Mouse (Mus musculus): ENCODE data around the gene Bbx. TPM values are rescaled to one million over a fixed set of nuclear protein-coding genes. Genes with fewer than 3 reads are reported as not detected.

Bbx gene
- polyA plus RNA-seq, 1 experiment = 0.89 TPM

DNA sequence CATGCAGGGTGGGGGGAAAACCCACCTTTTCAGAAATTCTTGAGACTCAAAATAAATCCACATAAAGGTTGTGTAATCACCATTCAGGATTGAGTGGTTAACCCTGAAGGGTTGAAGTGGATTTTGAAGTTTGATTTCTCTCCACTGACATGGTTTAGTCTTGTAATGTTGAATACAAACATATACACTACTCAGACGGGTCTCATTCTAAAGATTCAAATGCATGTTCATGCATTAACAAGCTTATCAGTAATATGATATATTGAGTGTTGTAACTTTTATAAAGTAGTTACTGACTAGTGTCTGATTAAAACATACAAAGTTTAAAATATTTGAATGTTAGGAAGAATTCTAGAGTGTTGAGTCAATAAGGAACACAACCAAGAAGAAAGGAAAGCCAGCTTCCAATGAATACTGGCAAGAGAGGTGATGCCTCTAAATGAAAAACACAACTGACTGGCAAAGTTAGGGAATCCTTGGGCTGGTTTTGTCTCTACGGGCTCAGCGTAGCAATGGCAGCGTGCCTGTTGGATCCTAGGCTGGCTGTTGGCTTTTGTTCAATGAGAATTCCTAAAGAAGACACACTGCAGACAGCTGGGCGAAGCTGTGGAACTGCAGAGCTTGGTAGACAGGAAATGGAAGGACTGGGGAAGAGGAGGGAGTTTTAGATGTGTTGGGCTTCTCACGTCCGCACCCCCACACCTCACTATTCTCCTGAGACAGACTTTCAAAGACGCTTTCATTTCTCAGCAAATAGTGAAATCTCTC is 211.3 kb downstream of the Bbx start:
- TF ChIP-seq FLI1 (IDR thresholded peaks at IDR 0.05; ENCODE audit: low read length) (no peak), GATA1 (IDR thresholded peaks at IDR 0.05; ENCODE audit: borderline replicate concordance, low read length) (no peak)
- H3K9me3 ChIP-seq = no peaks in the 10 kb centered on the region
- H3K4me3 ChIP-seq (replicated peaks) = no peak overlapping the region
- peaks cover under 1% of the 10 kb centered on the region; the same call in 1 of the 2 replicates for H3K4me1 ChIP-seq
- H3K36me3 ChIP-seq (replicated peaks; ENCODE audit: low read length) = peaks cover 65% of the 10 kb centered on the region
- H3K27me3 ChIP-seq (replicated peaks) = no peaks in the 10 kb centered on the region

DNA sequence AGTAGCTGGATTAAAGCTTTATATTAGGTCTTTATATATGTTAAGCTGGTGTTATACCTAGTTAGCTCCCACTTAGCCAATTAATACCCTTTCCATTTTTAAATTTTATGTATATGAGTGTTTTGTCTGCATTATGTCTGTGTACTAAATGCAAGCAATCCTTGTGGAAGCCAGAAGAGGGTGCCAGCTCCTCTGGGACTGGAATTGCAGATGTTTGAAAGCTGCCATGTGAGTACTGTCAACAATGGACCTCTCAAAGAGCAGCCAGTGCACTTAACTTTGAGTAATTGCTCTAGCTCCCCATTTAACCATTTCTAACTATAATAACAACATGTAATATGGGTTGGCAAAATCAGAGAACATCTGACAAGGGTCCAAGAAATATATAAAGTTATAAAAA is 215.1 kb downstream of the Bbx start:
- no peaks in the 10 kb centered on the region for H3K27me3 ChIP-seq (replicated peaks)
- H3K36me3 ChIP-seq (replicated peaks; ENCODE audit: low read length) = peaks cover 53% of the 10 kb centered on the region
- no peaks in the 10 kb centered on the region for H3K9me3 ChIP-seq
- no peak overlapping the region for H3K4me3 ChIP-seq (replicated peaks)
- H3K4me1 ChIP-seq = peaks cover 4% of the 10 kb centered on the region; the same call in 1 of the 2 replicates
- TF ChIP-seq FLI1 (IDR thresholded peaks at IDR 0.05; ENCODE audit: low read length) (no peak), GATA1 (IDR thresholded peaks at IDR 0.05; ENCODE audit: borderline replicate concordance, low read length) (no peak)

DNA sequence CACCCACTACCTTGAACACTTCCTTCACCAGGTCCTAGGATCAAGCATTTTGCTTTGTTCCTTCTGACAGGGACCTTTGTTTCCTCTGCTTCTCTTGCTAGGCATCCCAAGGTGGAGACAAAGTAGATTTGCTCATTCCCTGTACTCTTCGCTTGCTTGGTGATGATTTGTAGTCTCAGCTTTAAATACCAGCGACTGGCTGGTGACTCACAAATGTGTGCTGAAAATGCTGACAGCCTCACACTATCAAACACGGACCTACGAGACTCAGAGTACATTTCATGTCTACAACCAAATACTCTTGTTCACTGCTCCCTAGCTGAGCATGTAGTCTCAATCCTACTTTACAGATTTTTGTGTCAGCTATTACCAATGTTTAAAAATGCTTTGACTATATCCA is 220.5 kb downstream of the Bbx start:
- H3K27me3 ChIP-seq (replicated peaks) = no peaks in the 10 kb centered on the region
- H3K4me1 ChIP-seq = peaks cover 4% of the 10 kb centered on the region
- TF ChIP-seq GATA1 (IDR thresholded peaks at IDR 0.05; ENCODE audit: borderline replicate concordance, low read length) = no peak
- no peak for TF ChIP-seq FLI1 (IDR thresholded peaks at IDR 0.05; ENCODE audit: low read length)
- no peak overlapping the region for H3K4me3 ChIP-seq (replicated peaks)
- peaks cover 62% of the 10 kb centered on the region for H3K36me3 ChIP-seq (replicated peaks; ENCODE audit: low read length)
- H3K9me3 ChIP-seq = no peaks in the 10 kb centered on the region

DNA sequence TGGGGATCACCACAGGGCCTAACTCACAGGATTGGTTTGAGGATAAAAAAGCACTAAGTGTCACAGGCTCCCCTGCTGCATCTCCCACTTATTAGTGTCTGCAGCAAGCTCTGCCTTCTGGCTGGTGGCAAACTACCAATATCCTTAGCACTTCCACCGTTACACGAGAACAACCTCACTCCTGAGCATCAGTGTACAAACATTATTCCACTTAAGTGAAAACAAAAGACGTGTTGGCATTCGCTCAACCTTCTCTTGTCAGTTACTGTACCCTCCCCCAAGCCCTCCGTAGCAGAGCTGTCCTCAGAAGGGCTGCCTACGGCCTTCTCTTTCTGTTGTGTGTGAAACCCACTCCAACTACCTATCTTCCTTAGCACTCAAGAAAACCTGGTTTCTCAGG is 221.0 kb downstream of the Bbx start:
- Histone ChIP-seq H3K4me1 (peaks cover 4% of the 10 kb centered on the region), H3K27me3 (replicated peaks) (no peaks in the 10 kb centered on the region), H3K9me3 (no peaks in the 10 kb centered on the region), H3K4me3 (replicated peaks) (no peak overlapping the region), H3K36me3 (replicated peaks; ENCODE audit: low read length) (peaks cover 63% of the 10 kb centered on the region)
- TF ChIP-seq GATA1 (IDR thresholded peaks at IDR 0.05; ENCODE audit: borderline replicate concordance, low read length) (no peak), FLI1 (IDR thresholded peaks at IDR 0.05; ENCODE audit: low read length) (no peak)

DNA sequence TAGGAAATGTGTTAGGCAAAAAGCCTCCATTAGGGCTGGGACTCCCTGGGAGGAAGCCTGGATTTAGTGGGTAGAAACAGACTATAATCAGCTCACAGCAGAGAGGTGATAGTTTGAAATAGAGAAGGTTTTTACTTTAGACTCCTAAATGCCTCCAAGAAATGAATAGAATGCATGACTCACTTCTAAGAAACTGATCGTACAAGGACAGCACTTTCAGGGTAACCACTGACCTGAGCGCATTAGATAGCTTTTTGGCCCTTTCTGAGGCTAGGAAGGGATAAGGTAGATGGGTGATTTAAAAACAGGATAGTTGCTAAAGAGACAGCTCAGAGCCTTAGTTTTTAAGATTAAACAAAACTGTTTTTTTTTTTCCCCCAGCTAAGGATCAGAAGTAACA is 221.4 kb downstream of the Bbx start:
- TF ChIP-seq GATA1 (IDR thresholded peaks at IDR 0.05; ENCODE audit: borderline replicate concordance, low read length) (no peak), FLI1 (IDR thresholded peaks at IDR 0.05; ENCODE audit: low read length) (no peak)
- H3K27me3 ChIP-seq (replicated peaks) = no peaks in the 10 kb centered on the region
- no peak overlapping the region for H3K4me3 ChIP-seq (replicated peaks)
- H3K9me3 ChIP-seq = no peaks in the 10 kb centered on the region
- peaks cover 6% of the 10 kb centered on the region for H3K4me1 ChIP-seq
- H3K36me3 ChIP-seq (replicated peaks; ENCODE audit: low read length) = peaks cover 64% of the 10 kb centered on the region

DNA sequence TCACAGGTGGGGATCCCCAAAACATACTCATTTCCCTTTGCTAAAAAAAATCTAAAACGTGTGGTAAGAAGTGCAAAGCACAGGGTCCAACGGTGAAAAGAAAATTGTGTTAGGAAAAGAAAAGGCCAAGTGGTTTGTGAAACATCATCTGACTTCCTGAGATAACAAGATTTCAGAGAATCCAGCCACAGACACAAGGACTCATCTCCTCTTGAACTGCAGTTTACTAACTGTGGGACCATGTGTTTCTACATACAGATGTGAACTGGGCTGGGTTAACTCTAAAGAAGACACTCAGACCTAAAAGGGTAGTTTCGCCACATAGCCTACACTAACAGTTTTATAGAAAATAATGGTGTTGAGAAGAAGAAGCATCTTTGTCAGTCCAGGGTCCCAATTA is 227.2 kb downstream of the Bbx start:
- H3K4me3 ChIP-seq (replicated peaks) = no peak overlapping the region
- peaks cover 6% of the 10 kb centered on the region for H3K9me3 ChIP-seq
- no peaks in the 10 kb centered on the region for H3K27me3 ChIP-seq (replicated peaks)
- TF ChIP-seq FLI1 (IDR thresholded peaks at IDR 0.05; ENCODE audit: low read length) (no peak), GATA1 (IDR thresholded peaks at IDR 0.05; ENCODE audit: borderline replicate concordance, low read length) (no peak)
- peaks cover 23% of the 10 kb centered on the region for H3K4me1 ChIP-seq
- H3K36me3 ChIP-seq (replicated peaks; ENCODE audit: low read length) = peaks cover 72% of the 10 kb centered on the region

DNA sequence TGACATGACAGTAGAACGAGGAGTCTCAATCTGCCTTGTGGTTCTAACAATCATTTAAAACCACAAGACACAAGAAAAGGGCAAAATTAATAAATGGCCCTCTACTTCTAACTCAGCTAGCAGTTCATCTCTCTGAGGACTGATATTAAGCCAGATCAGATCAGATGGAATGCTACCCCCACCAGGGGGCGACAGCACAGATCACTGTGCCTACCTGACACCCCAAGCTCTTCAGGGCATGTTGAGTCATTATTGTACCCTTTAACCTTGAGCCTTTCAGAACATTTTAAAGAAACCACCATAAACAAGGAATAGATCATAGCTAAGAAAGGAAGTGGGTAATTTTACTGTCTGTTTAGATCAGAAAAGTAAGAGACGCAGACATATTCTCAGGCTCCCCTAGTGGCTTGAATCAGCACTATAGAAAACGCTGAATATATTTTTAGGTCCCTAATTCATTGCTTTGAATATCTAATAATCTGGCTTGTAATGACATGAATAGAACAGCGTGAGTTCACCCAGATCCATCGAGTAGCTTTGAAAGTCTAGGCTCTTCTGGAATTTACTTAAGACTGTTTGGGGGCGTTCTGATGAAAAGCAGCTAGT is 230.5 kb downstream of the Bbx start:
- peaks cover 23% of the 10 kb centered on the region for H3K4me1 ChIP-seq
- no peak overlapping the region for H3K4me3 ChIP-seq (replicated peaks)
- TF ChIP-seq GATA1 (IDR thresholded peaks at IDR 0.05; ENCODE audit: borderline replicate concordance, low read length) (no peak), FLI1 (IDR thresholded peaks at IDR 0.05; ENCODE audit: low read length) (no peak)
- H3K9me3 ChIP-seq = peaks cover 7% of the 10 kb centered on the region
- no peaks in the 10 kb centered on the region for H3K27me3 ChIP-seq (replicated peaks)
- H3K36me3 ChIP-seq (replicated peaks; ENCODE audit: low read length) = peaks cover 77% of the 10 kb centered on the region

DNA sequence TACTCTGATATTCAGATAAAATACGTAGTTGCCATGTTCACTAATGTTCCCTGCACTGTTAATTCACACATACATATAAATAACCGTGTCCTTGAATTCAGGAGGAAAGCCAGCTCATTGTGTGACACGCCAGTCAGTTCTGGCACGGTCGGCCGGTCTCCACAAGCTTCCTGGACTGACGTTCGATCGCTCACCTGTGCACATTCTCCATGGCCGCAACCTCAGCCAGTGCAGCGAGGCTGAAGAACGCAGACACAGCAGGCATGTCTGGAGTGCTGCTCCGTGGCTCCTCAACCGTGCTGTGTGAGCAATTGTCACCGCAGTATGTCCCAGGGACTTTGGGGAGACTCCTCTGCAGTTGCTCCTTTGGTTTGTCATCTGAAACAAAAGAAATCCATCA is 232.0 kb downstream of the Bbx start:
- Histone ChIP-seq H3K36me3 (replicated peaks; ENCODE audit: low read length) (peaks cover 77% of the 10 kb centered on the region), H3K9me3 (peaks cover 7% of the 10 kb centered on the region), H3K4me3 (replicated peaks) (peak overlapping the region; percentile 47), H3K4me1 (peaks cover 14% of the 10 kb centered on the region), H3K27me3 (replicated peaks) (no peaks in the 10 kb centered on the region)
- TF ChIP-seq FLI1 (IDR thresholded peaks at IDR 0.05; ENCODE audit: low read length) (no peak), GATA1 (IDR thresholded peaks at IDR 0.05; ENCODE audit: borderline replicate concordance, low read length) (no peak)

DNA sequence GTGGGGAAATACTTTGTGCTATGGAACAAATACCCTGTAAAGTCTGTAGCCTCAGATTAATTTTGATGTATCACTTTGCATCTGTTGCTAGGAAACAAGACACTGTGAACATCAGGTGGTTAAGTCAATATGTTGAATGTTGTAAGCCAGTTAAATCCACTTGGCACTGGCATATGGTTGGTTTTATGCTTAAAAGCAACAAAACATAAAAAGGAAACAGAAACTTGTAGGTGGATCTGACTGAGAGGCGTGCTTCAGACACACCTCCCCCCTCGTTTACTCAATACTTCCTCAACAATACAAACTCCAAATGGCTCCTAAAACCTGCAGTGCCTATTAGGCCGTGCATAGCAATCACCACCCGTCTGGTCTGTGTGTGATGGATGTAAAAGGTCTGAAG is 236.1 kb downstream of the Bbx start:
- no peaks in the 10 kb centered on the region for H3K27me3 ChIP-seq (replicated peaks)
- peaks cover 77% of the 10 kb centered on the region for H3K36me3 ChIP-seq (replicated peaks; ENCODE audit: low read length)
- H3K4me3 ChIP-seq (replicated peaks) = no peak overlapping the region
- TF ChIP-seq FLI1 (IDR thresholded peaks at IDR 0.05; ENCODE audit: low read length) (no peak), GATA1 (IDR thresholded peaks at IDR 0.05; ENCODE audit: borderline replicate concordance, low read length) (no peak)
- no peaks in the 10 kb centered on the region for H3K4me1 ChIP-seq
- peaks cover 7% of the 10 kb centered on the region for H3K9me3 ChIP-seq

DNA sequence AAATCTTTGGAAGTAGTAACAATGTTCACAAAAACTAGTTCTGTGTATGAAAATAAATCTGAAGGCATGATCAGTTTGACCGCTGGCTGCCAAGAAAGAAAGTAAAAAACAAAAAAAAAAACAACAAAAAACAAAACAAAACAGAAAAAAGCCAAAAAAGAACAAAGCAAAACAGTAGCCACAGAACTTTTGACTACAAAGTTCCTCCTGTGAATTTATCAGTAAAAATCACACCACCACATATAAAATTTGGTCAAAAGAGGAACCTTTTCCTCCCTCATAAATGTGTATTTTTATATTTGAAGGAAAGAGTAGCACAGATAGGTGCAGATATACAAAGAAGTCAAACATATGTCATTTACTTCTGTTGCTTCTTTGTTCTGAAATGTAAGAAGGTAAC is 239.6 kb downstream of the Bbx start:
- no peaks in the 10 kb centered on the region for H3K9me3 ChIP-seq
- H3K4me1 ChIP-seq = peaks cover 6% of the 10 kb centered on the region
- TF ChIP-seq GATA1 (IDR thresholded peaks at IDR 0.05; ENCODE audit: borderline replicate concordance, low read length) (no peak), FLI1 (IDR thresholded peaks at IDR 0.05; ENCODE audit: low read length) (no peak)
- H3K36me3 ChIP-seq (replicated peaks; ENCODE audit: low read length) = peaks cover 42% of the 10 kb centered on the region
- H3K4me3 ChIP-seq (replicated peaks) = no peak overlapping the region
- no peaks in the 10 kb centered on the region for H3K27me3 ChIP-seq (replicated peaks)
